Mouse (Mus musculus): ENCODE data around the gene Rras. TPM values are rescaled to one million over a fixed set of nuclear protein-coding genes. Genes with fewer than 3 reads are reported as not detected.

Rras gene
- polyA plus RNA-seq, 1 experiment from 2014 or later: 10.1 TPM

DNA sequence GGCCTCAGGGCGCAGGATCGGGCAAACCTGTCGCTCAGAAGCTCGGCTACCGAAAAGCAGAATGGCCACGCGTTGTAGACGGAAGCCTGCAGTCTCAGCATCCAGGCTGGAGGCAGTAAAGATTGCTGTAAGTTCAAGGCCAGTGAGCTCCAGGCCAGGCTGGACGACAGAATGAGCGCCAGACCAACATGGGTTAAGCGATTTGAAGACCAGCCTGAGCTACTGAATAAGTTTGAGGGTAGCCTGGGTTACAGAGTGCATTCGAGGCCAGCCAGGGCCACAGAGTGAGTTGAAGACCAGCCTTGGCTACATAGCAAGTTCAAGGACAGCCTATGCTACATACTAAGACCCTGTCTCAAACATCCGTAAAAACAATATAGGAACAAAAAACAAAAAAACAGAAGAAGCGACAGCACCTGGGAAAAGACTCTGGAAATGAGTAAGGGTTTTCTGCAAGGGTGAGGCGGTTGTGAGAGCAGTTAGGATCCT is 19.8 kb upstream of the Rras start:
- peak overlapping the region; percentile 59 for H3K4me3 ChIP-seq (replicated peaks; ENCODE audit: low read length)
- H3K4me2 ChIP-seq (ENCODE audit: low read length): peak overlapping the region; percentile 77
- H3K9me3 ChIP-seq (ENCODE audit: control insufficient read depth, low read length): no peaks in the 10 kb centered on the region
- ATAC-seq: no peak
- H3K9ac ChIP-seq (replicated peaks; ENCODE audit: low read depth, low read length): peak overlapping the region; percentile 68
- peaks cover 23% of the 10 kb centered on the region for H3K36me3 ChIP-seq (ENCODE audit: control insufficient read depth, insufficient read depth)
- no peaks in the 10 kb centered on the region for H3K27me3 ChIP-seq (replicated peaks; ENCODE audit: control insufficient read depth, insufficient read depth, low read length)
- 3% methylated on average over 15 of the region's 15 CpGs for WGBS
- peak overlapping the region; percentile 74 for H3K27ac ChIP-seq (ENCODE audit: low read length)
- peaks cover 22% of the 10 kb centered on the region for H3K4me1 ChIP-seq (replicated peaks; ENCODE audit: control insufficient read depth, insufficient read depth, low read length)

DNA sequence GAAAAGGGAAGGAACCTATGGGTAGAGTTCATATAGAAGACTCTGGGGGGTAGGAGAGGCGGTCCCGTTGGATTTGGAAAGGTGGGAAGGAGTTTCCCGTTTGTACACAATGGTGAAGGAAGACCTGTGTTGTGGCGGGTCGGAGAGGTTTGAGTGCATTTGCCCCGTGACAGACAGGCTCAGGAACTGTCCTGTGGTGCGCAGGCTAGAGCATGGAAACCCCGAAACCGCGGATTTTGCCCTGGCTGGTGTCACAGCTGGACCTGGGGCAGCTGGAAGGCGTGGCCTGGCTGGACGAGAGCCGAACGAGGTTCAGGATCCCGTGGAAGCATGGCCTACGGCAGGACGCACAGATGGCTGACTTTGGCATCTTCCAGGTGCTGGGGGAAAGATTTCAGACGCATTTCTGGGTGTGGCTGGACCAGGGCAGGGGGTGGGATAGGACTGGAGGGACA is 19.2 kb upstream of the Rras start, which contains the start of gene Bcl2l12:
Bcl2l12 (minus strand) TSS at position 212 of the 455 bp plus-strand sequence.
- H3K9ac ChIP-seq (replicated peaks; ENCODE audit: low read depth, low read length): peak within 1 kb of the TSS; percentile 68
- H3K4me2 ChIP-seq (ENCODE audit: low read length): peak within 1 kb of the TSS; percentile 77
- peak within 1 kb of the TSS; percentile 74 for H3K27ac ChIP-seq (ENCODE audit: low read length)
- H3K9me3 ChIP-seq (ENCODE audit: control insufficient read depth, low read length): no peaks in the 10 kb centered on the region
- H3K4me3 ChIP-seq (replicated peaks; ENCODE audit: low read length): peak within 1 kb of the TSS; percentile 59
- ATAC-seq: no peak
- H3K27me3 ChIP-seq (replicated peaks; ENCODE audit: control insufficient read depth, insufficient read depth, low read length): no peaks in the 10 kb centered on the region
- peaks cover 26% of the 10 kb centered on the region for H3K36me3 ChIP-seq (ENCODE audit: control insufficient read depth, insufficient read depth)
- 2% methylated on average over 18 of the region's 18 CpGs for WGBS
- H3K4me1 ChIP-seq (replicated peaks; ENCODE audit: control insufficient read depth, insufficient read depth, low read length): peaks cover 22% of the 10 kb centered on the region

DNA sequence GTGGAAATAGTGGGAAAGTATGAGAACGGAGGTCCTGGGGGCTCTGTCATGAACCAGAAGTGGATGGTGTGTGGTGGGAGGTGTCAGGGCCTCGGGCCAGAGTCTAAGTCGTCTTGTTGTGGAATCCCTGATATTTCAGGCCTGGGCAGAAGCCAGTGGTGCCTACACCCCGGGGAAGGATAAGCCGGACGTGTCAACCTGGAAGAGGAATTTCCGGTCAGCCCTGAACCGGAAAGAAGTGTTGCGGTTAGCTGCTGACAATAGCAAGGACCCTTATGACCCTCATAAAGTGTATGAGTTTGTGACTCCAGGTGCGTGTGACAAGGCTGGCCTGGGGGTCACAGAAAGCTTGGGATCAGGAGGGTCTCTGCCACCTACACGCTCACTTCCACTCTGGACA is 18.0 kb upstream of the Rras start:
- no peaks in the 10 kb centered on the region for H3K9me3 ChIP-seq (ENCODE audit: control insufficient read depth, low read length)
- no peak overlapping the region for H3K9ac ChIP-seq (replicated peaks; ENCODE audit: low read depth, low read length)
- 88% methylated on average over 11 of the region's 11 CpGs for WGBS
- H3K4me3 ChIP-seq (replicated peaks; ENCODE audit: low read length): no peak overlapping the region
- peaks cover 33% of the 10 kb centered on the region for H3K36me3 ChIP-seq (ENCODE audit: control insufficient read depth, insufficient read depth)
- peaks cover 22% of the 10 kb centered on the region for H3K4me1 ChIP-seq (replicated peaks; ENCODE audit: control insufficient read depth, insufficient read depth, low read length)
- no peak overlapping the region for H3K27ac ChIP-seq (ENCODE audit: low read length)
- no peak overlapping the region for H3K4me2 ChIP-seq (ENCODE audit: low read length)
- ATAC-seq: no peak
- no peaks in the 10 kb centered on the region for H3K27me3 ChIP-seq (replicated peaks; ENCODE audit: control insufficient read depth, insufficient read depth, low read length)

DNA sequence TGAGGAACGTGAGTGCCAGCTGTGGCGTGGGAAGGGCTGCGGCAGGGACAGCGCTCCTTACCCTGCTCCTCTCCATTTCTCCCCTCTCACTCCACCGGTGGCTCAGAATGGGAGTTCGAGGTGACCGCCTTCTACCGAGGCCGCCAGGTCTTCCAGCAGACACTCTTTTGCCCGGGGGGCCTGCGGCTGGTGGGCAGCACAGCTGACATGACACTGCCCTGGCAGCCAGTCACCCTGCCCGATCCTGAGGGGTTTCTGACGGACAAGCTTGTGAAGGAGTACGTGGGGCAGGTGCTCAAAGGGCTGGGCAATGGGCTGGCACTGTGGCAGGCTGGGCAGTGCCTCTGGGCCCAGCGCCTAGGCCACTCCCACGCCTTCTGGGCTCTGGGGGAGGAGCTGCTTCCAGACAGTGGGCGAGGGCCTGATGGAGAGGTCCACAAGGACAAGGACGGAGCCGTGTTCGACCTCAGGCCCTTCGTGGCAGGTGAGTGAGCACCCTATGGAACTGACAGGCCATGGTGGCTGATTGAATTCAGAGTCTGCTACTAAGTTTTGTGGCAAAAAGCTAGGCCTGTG is 17.1 kb upstream of the Rras start:
- H3K9me3 ChIP-seq (ENCODE audit: control insufficient read depth, low read length): no peaks in the 10 kb centered on the region
- 84% methylated on average over 21 of the region's 21 CpGs for WGBS

DNA sequence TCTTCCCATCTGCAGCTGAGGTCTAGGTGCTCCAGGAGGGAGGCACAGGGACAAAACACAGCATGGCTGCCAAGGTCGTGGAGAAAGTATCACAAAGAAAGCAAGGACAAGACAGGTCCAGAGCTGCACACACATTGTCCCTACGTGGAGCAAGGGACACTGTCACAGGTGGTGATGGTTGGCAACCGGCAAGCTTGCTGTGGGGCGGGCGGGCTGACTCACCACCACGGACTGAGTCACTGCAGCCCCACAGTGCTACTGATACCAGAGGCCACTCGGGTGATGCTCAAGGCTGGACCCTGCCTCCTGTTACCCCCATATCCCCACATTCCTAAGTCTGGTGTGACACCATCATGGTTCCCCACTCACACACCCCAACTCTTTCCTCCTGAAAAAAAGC is 15.3 kb upstream of the Rras start:
- 92% methylated on average over 7 of the region's 7 CpGs for WGBS
- H3K36me3 ChIP-seq (ENCODE audit: control insufficient read depth, insufficient read depth): peaks cover 54% of the 10 kb centered on the region
- peaks cover 19% of the 10 kb centered on the region for H3K4me1 ChIP-seq (replicated peaks; ENCODE audit: control insufficient read depth, insufficient read depth, low read length)
- no peak overlapping the region for H3K27ac ChIP-seq (ENCODE audit: low read length)
- no peak overlapping the region for H3K4me3 ChIP-seq (replicated peaks; ENCODE audit: low read length)
- no peaks in the 10 kb centered on the region for H3K9me3 ChIP-seq (ENCODE audit: control insufficient read depth, low read length)
- no peak overlapping the region for H3K4me2 ChIP-seq (ENCODE audit: low read length)
- ATAC-seq: no peak
- H3K9ac ChIP-seq (replicated peaks; ENCODE audit: low read depth, low read length): no peak overlapping the region
- no peaks in the 10 kb centered on the region for H3K27me3 ChIP-seq (replicated peaks; ENCODE audit: control insufficient read depth, insufficient read depth, low read length)

More for the DNA sequence above, 17.1 kb upstream of the Rras start:
- Histone ChIP-seq H3K27ac (ENCODE audit: low read length) (no peak overlapping the region), H3K4me2 (ENCODE audit: low read length) (no peak overlapping the region), H3K27me3 (replicated peaks; ENCODE audit: control insufficient read depth, insufficient read depth, low read length) (no peaks in the 10 kb centered on the region), H3K9ac (replicated peaks; ENCODE audit: low read depth, low read length) (no peak overlapping the region), H3K36me3 (ENCODE audit: control insufficient read depth, insufficient read depth) (peaks cover 40% of the 10 kb centered on the region), H3K4me3 (replicated peaks; ENCODE audit: low read length) (no peak overlapping the region), H3K4me1 (replicated peaks; ENCODE audit: control insufficient read depth, insufficient read depth, low read length) (peaks cover 22% of the 10 kb centered on the region)
- no peak for ATAC-seq

DNA sequence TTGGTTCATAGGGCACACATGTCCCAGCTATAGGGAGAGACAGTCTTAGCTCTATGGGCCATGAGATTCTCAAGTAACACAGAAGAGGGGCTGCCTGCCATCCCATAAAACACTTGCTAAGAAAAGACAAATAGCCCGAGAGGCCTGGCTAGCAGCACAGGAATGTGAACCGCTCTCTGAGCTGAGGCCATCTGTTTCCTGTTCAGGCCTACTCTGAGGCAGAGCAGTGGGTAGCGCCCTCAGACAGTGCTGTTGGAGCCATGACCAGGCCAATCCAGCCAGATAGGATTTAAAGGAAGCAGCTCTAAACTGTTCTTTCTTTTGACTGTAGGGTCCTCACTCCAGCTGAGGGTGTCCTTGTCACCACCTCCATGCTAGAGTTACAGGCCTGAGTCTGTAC is 13.2 kb upstream of the Rras start:
- ATAC-seq: no peak
- Histone ChIP-seq H3K27me3 (replicated peaks; ENCODE audit: control insufficient read depth, insufficient read depth, low read length) (no peaks in the 10 kb centered on the region), H3K9me3 (ENCODE audit: control insufficient read depth, low read length) (no peaks in the 10 kb centered on the region), H3K27ac (ENCODE audit: low read length) (no peak overlapping the region), H3K4me1 (replicated peaks; ENCODE audit: control insufficient read depth, insufficient read depth, low read length) (peaks cover 1% of the 10 kb centered on the region; the same call in 1 of the 2 replicates), H3K36me3 (ENCODE audit: control insufficient read depth, insufficient read depth) (peaks cover 63% of the 10 kb centered on the region), H3K9ac (replicated peaks; ENCODE audit: low read depth, low read length) (no peak overlapping the region), H3K4me2 (ENCODE audit: low read length) (no peak overlapping the region), H3K4me3 (replicated peaks; ENCODE audit: low read length) (no peak overlapping the region)
- WGBS: 86% methylated on average over 3 of the region's 3 CpGs

DNA sequence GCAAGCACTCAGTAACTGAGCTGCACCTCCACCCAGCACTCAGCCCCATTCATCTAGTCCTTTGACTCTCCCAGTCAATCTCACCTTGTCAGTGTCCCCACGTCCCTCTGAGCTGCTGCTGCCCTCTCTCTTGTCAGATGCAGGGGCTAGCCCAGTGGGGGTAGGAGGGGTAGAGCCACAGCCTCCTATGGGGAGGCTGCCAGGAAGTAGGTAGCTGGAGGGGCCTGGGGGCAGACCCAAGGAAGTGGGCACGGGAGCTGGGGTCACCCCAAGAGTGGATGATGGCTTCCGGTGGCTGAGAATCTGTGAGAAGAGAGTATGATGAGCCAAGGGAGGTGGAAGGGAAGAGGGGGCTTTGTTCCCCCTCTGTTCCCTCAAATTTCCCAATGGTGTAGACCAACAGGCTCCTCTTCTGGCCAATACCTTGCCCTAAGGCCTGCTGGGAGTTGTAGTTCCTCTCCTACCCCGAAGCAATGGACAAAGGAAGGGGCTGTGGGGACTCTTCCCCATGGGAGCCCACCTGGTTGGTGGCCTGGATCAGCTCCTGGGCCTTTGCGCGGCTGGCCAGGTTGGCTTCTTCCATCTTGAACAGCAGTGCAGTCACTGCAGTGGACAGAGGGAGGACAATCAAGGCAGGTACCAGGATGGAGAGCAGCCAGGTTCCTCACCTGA is 12.3 kb upstream of the Rras start:
- H3K27me3 ChIP-seq (replicated peaks; ENCODE audit: control insufficient read depth, insufficient read depth, low read length): no peaks in the 10 kb centered on the region
- peaks cover 60% of the 10 kb centered on the region for H3K36me3 ChIP-seq (ENCODE audit: control insufficient read depth, insufficient read depth)
- WGBS: 89% methylated on average over 6 of the region's 6 CpGs
- no peaks in the 10 kb centered on the region for H3K4me1 ChIP-seq (replicated peaks; ENCODE audit: control insufficient read depth, insufficient read depth, low read length)
- no peak overlapping the region for H3K4me2 ChIP-seq (ENCODE audit: low read length)
- H3K9me3 ChIP-seq (ENCODE audit: control insufficient read depth, low read length): no peaks in the 10 kb centered on the region
- no peak overlapping the region for H3K27ac ChIP-seq (ENCODE audit: low read length)
- H3K9ac ChIP-seq (replicated peaks; ENCODE audit: low read depth, low read length): 0 out of 2 replicates have a peak overlapping the region, but pooled peaks have one; percentile 17
- no peak overlapping the region for H3K4me3 ChIP-seq (replicated peaks; ENCODE audit: low read length)
- no peak for ATAC-seq

DNA sequence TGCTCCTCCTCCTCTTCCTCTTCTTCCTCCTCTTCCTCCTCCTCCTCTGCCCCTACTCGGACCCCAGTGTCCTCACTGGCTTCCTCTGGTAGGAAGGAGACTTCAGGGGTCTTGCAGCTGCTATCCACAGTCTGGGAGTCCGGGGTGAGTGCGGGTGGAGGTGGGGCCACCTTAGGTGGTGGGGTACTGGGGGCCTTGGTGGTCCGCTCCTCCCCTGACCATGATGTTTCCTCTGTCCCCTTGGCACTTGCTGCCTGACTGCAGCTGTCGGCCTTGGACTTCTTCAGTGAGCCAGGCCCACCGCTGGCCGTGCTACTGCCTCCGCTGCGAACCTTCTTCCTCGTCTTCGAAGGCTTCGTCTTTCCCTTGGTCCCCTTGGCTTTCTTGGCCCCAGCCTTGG is 11.3 kb upstream of the Rras start:
- WGBS: 93% methylated on average over 11 of the region's 12 CpGs
- Histone ChIP-seq H3K4me3 (replicated peaks; ENCODE audit: low read length) (no peak overlapping the region), H3K27ac (ENCODE audit: low read length) (no peak overlapping the region), H3K27me3 (replicated peaks; ENCODE audit: control insufficient read depth, insufficient read depth, low read length) (no peaks in the 10 kb centered on the region), H3K4me1 (replicated peaks; ENCODE audit: control insufficient read depth, insufficient read depth, low read length) (no peaks in the 10 kb centered on the region), H3K9me3 (ENCODE audit: control insufficient read depth, low read length) (no peaks in the 10 kb centered on the region), H3K9ac (replicated peaks; ENCODE audit: low read depth, low read length) (no peak overlapping the region), H3K36me3 (ENCODE audit: control insufficient read depth, insufficient read depth) (peaks cover 56% of the 10 kb centered on the region), H3K4me2 (ENCODE audit: low read length) (no peak overlapping the region)
- no peak for ATAC-seq

DNA sequence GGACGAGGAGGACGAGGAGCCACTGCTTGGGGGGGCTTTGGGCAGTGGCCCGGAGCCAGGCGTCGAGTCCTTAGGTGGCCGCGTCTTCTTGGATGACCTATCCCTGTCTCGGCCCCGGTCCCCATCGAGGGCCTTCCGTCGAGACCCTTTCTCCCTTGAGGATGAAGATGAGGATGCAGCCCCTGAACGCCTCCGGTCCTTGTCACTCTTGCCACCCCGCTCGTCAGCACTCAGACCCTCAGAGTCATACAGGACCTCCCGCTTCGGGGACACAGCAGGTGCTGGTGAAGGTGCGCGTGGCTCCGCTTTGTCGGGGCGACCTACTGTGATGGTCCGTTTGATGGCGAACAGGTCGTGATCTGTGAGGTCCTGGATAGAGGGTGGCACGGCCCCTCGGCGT is 10.6 kb upstream of the Rras start:
- H3K4me2 ChIP-seq (ENCODE audit: low read length): no peak overlapping the region
- H3K4me3 ChIP-seq (replicated peaks; ENCODE audit: low read length): no peak overlapping the region
- no peak overlapping the region for H3K27ac ChIP-seq (ENCODE audit: low read length)
- no peak overlapping the region for H3K9ac ChIP-seq (replicated peaks; ENCODE audit: low read depth, low read length)
- no peaks in the 10 kb centered on the region for H3K4me1 ChIP-seq (replicated peaks; ENCODE audit: control insufficient read depth, insufficient read depth, low read length)
- peaks cover 56% of the 10 kb centered on the region for H3K36me3 ChIP-seq (ENCODE audit: control insufficient read depth, insufficient read depth)
- 95% methylated on average over 29 of the region's 29 CpGs for WGBS
- no peaks in the 10 kb centered on the region for H3K27me3 ChIP-seq (replicated peaks; ENCODE audit: control insufficient read depth, insufficient read depth, low read length)
- no peak for ATAC-seq
- no peaks in the 10 kb centered on the region for H3K9me3 ChIP-seq (ENCODE audit: control insufficient read depth, low read length)
